8 mouse cellular contexts compared by ENCODE assay signal in genomic region chr6:83779026-83779425, GRCm38 (mm10). TPM values are rescaled to one million over a fixed set of nuclear protein-coding genes. Genes with fewer than 3 reads are reported as not detected.
DNase-seq lines count a peak whose midpoint lies in the region; ATAC-seq and TF ChIP-seq lines count a peak whose summit lies in the region.

No protein-coding gene starts in this region.

- H3K4me3 ChIP-seq in forebrain, embryonic 14.5 days (ENCODE audit: low read depth, low read length): no peak overlapping the region
- H3K4me3 ChIP-seq in forebrain, embryonic 12.5 days (replicated peaks): no peak overlapping the region
- no peak overlapping the region for H3K4me3 ChIP-seq in lung, embryonic 14.5 days (ENCODE audit: low read depth, low read length)
- H3K4me3 ChIP-seq in stomach, postnatal 0 days (ENCODE audit: low read depth, low read length): no peak overlapping the region

- DNase-seq in forebrain, embryonic 14.5 days (ENCODE audit: low spot score): peak; percentile 65
- DNase-seq in ovary, postnatal 36 days (ENCODE audit: low spot score): peak; percentile 53
- DNase-seq in ovary, adult 18-20 months (ENCODE audit: low spot score): no peak
- peak; percentile 34 for DNase-seq in c-Kit-positive CD71-positive TER-119-positive erythroid progenitor cells, embryonic 14.5 days (ENCODE audit: low spot score)
- DNase-seq in heart, adult 9 months (ENCODE audit: low spot score in 2 of 2): peak; percentile 45 to 53
- DNase-seq in lung, embryonic 14.5 days: peak; percentile 78
- DNase-seq in stomach, postnatal 0 days (ENCODE audit: low spot score): peak; percentile 55

- peak; percentile 81 for TF ChIP-seq CTCF in lung, embryonic 14.5 days (IDR thresholded peaks at IDR 0.05; ENCODE audit: low read depth)
- TF ChIP-seq CTCF in stomach, postnatal 0 days (IDR thresholded peaks at IDR 0.05; ENCODE audit: low read depth): peak; percentile 90

- H3K9me3 ChIP-seq in forebrain, embryonic 14.5 days (replicated peaks; ENCODE audit: control insufficient read depth, low read length): no peaks in the 10 kb centered on the region
- H3K9me3 ChIP-seq in forebrain, embryonic 12.5 days: no peaks in the 10 kb centered on the region
- H3K9me3 ChIP-seq in lung, embryonic 14.5 days (ENCODE audit: low read depth, low read length): no peaks in the 10 kb centered on the region
- H3K9me3 ChIP-seq in stomach, postnatal 0 days (ENCODE audit: control insufficient read depth, low read length): no peaks in the 10 kb centered on the region

- no peaks in the 10 kb centered on the region for H3K27me3 ChIP-seq in forebrain, embryonic 14.5 days (replicated peaks; ENCODE audit: control insufficient read depth, insufficient read depth, low read length)
- H3K27me3 ChIP-seq in forebrain, embryonic 12.5 days: no peaks in the 10 kb centered on the region
- no peaks in the 10 kb centered on the region for H3K27me3 ChIP-seq in lung, embryonic 14.5 days (ENCODE audit: insufficient read depth, low read length)
- H3K27me3 ChIP-seq in stomach, postnatal 0 days (ENCODE audit: control insufficient read depth, insufficient read depth, low read length): no peaks in the 10 kb centered on the region

- no peak overlapping the region for H3K9ac ChIP-seq in forebrain, embryonic 14.5 days (ENCODE audit: low read length)
- no peak overlapping the region for H3K9ac ChIP-seq in forebrain, embryonic 12.5 days
- no peak overlapping the region for H3K9ac ChIP-seq in lung, embryonic 14.5 days
- no peak overlapping the region for H3K9ac ChIP-seq in stomach, postnatal 0 days (ENCODE audit: low read length)

- peaks cover 10% of the 10 kb centered on the region for H3K4me1 ChIP-seq in forebrain, embryonic 14.5 days (ENCODE audit: control insufficient read depth, insufficient read depth, low read length)
- H3K4me1 ChIP-seq in forebrain, embryonic 12.5 days: peaks cover 14% of the 10 kb centered on the region
- H3K4me1 ChIP-seq in lung, embryonic 14.5 days (ENCODE audit: insufficient read depth): peaks cover 7% of the 10 kb centered on the region; the same call in 1 of the 2 replicates
- 0 out of 2 replicates have a peak, but pooled peaks cover 3% of the 10 kb centered on the region for H3K4me1 ChIP-seq in stomach, postnatal 0 days (replicated peaks; ENCODE audit: control insufficient read depth, insufficient read depth)

- H3K4me2 ChIP-seq in forebrain, embryonic 14.5 days (ENCODE audit: low read length): no peak overlapping the region
- no peak overlapping the region for H3K4me2 ChIP-seq in forebrain, embryonic 12.5 days
- no peak overlapping the region for H3K4me2 ChIP-seq in lung, embryonic 14.5 days
- no peak overlapping the region for H3K4me2 ChIP-seq in stomach, postnatal 0 days (replicated peaks; ENCODE audit: low read depth)

- H3K36me3 ChIP-seq in forebrain, embryonic 14.5 days (ENCODE audit: control insufficient read depth, insufficient read depth, low read length): no peaks in the 10 kb centered on the region
- no peaks in the 10 kb centered on the region for H3K36me3 ChIP-seq in forebrain, embryonic 12.5 days (replicated peaks)
- H3K36me3 ChIP-seq in lung, embryonic 14.5 days (ENCODE audit: insufficient read depth): no peaks in the 10 kb centered on the region
- H3K36me3 ChIP-seq in stomach, postnatal 0 days (ENCODE audit: control insufficient read depth, insufficient read depth, low read length): no peaks in the 10 kb centered on the region

- H3K27ac ChIP-seq in forebrain, embryonic 14.5 days (ENCODE audit: low read depth, low read length): no peak overlapping the region
- H3K27ac ChIP-seq in forebrain, embryonic 12.5 days: no peak overlapping the region
- no peak overlapping the region for H3K27ac ChIP-seq in lung, embryonic 14.5 days (ENCODE audit: low read depth)
- H3K27ac ChIP-seq in stomach, postnatal 0 days (replicated peaks): no peak overlapping the region

- TF ChIP-seq EP300 in stomach, postnatal 0 days (optimal IDR thresholded peaks at IDR 0.05): no peak

- WGBS in forebrain, embryonic 14.5 days: 10% methylated on average over 5 of the region's 5 CpGs
- WGBS in forebrain, embryonic 12.5 days: 3% methylated on average over 5 of the region's 5 CpGs
- WGBS in lung, embryonic 14.5 days: 6% methylated on average over 5 of the region's 5 CpGs
- WGBS in stomach, postnatal 0 days: 7% methylated on average over 5 of the region's 5 CpGs

- ATAC-seq in forebrain, embryonic 14.5 days: no peak
- ATAC-seq in forebrain, embryonic 12.5 days (ENCODE audit: low FRiP score): no peak
- no peak for ATAC-seq in lung, embryonic 14.5 days (ENCODE audit: insufficient read depth)
- no peak for ATAC-seq in stomach, postnatal 0 days (ENCODE audit: low FRiP score, low TSS enrichment)

RNA-seq across cellular contexts. Expression of gene Tex261, which starts 3.4 kb away (rescaled TPM):
- polyA plus RNA-seq in forebrain, embryonic 14.5 days (2014; fragmentation: Nextera tagmentation; extraction: Ambion mirVana): 63.5 and 76.4 TPM in 2 replicates
- 61.6 and 72.0 TPM in 2 replicates for polyA plus RNA-seq in forebrain, embryonic 12.5 days (2016; fragmentation: Nextera tagmentation; extraction: Ambion mirVana)
- 74.7 and 77.4 TPM in 2 replicates for polyA plus RNA-seq in lung, embryonic 14.5 days (2014; fragmentation: Nextera tagmentation; extraction: Ambion mirVana)
- polyA plus RNA-seq in stomach, postnatal 0 days (2015; fragmentation: Nextera tagmentation; extraction: Ambion mirVana): 71.7 and 74.7 TPM in 2 replicates

RNA-seq across cellular contexts. Expression of gene Nagk, which starts 15.8 kb away (rescaled TPM):
- polyA plus RNA-seq in forebrain, embryonic 14.5 days (2014; fragmentation: Nextera tagmentation; extraction: Ambion mirVana): 78.5 and 85.9 TPM in 2 replicates
- polyA plus RNA-seq in forebrain, embryonic 12.5 days (2016; fragmentation: Nextera tagmentation; extraction: Ambion mirVana): 49.4 and 49.9 TPM in 2 replicates
- 46.1 and 49.3 TPM in 2 replicates for polyA plus RNA-seq in lung, embryonic 14.5 days (2014; fragmentation: Nextera tagmentation; extraction: Ambion mirVana)
- polyA plus RNA-seq in stomach, postnatal 0 days (2015; fragmentation: Nextera tagmentation; extraction: Ambion mirVana): 70.8 and 73.3 TPM in 2 replicates

RNA-seq across cellular contexts. Expression of gene Ankrd53, which starts 16.6 kb away (rescaled TPM):
- not detected in 2 replicates for polyA plus RNA-seq in forebrain, embryonic 14.5 days (2014; fragmentation: Nextera tagmentation; extraction: Ambion mirVana)
- polyA plus RNA-seq in forebrain, embryonic 12.5 days (2016; fragmentation: Nextera tagmentation; extraction: Ambion mirVana): 0.15 and 0.23 TPM in 2 replicates
- 0.21 TPM in 1 of 2 replicates, not detected in the other for polyA plus RNA-seq in lung, embryonic 14.5 days (2014; fragmentation: Nextera tagmentation; extraction: Ambion mirVana)
- polyA plus RNA-seq in stomach, postnatal 0 days (2015; fragmentation: Nextera tagmentation; extraction: Ambion mirVana): not detected in 2 replicates

RNA-seq across cellular contexts. Expression of gene Atp6v1b1, which starts 36.2 kb away (rescaled TPM):
- polyA plus RNA-seq in forebrain, embryonic 14.5 days (2014; fragmentation: Nextera tagmentation; extraction: Ambion mirVana): not detected in 2 replicates
- 0.12 TPM in 1 of 2 replicates, not detected in the other for polyA plus RNA-seq in forebrain, embryonic 12.5 days (2016; fragmentation: Nextera tagmentation; extraction: Ambion mirVana)
- not detected in 2 replicates for polyA plus RNA-seq in lung, embryonic 14.5 days (2014; fragmentation: Nextera tagmentation; extraction: Ambion mirVana)
- 0.08 and 0.30 TPM in 2 replicates for polyA plus RNA-seq in stomach, postnatal 0 days (2015; fragmentation: Nextera tagmentation; extraction: Ambion mirVana)

RNA-seq across cellular contexts. Expression of gene Paip2b, which starts 52.5 kb away (rescaled TPM):
- polyA plus RNA-seq in forebrain, embryonic 14.5 days (2014; fragmentation: Nextera tagmentation; extraction: Ambion mirVana): 30.1 and 32.0 TPM in 2 replicates
- 25.0 and 33.7 TPM in 2 replicates for polyA plus RNA-seq in forebrain, embryonic 12.5 days (2016; fragmentation: Nextera tagmentation; extraction: Ambion mirVana)
- 19.3 and 19.8 TPM in 2 replicates for polyA plus RNA-seq in lung, embryonic 14.5 days (2014; fragmentation: Nextera tagmentation; extraction: Ambion mirVana)
- 7.1 and 9.1 TPM in 2 replicates for polyA plus RNA-seq in stomach, postnatal 0 days (2015; fragmentation: Nextera tagmentation; extraction: Ambion mirVana)
